ENCODE assay signal across 13 mouse cellular contexts in the genomic region with DNA sequence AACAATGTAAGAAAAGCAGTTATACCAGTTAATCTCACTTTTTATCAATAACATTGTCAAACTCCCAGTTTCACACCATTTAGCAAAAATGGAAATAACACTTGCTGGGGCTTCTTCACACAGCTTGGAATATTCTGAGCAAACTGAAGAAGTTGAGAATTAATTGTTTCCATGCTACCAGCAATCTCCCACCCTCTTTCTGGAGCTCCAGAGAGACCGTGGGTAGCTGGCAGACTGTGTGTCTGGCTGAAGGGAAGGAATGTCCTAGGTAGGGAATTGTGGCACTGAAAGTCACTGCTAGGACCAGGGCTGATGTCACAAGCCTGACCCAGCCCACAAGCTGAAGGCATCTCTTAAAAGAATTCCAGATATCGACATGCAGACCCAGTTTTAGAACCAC.
"Had no signal": no experiment of that assay in that cellular context is flagged by ENCODE, and none has a peak within 500 bp of the region (broad histone marks: within the 10 kb centered on the region; RNA-seq: fewer than 3 reads in every experiment).

No protein-coding gene starts in this region.

- DNase-seq: gastrocnemius, adult 2 months; gastrocnemius, postnatal 10 days; gastrocnemius, postnatal 25 days; heart, adult 18-20 months; heart, postnatal 4 days; kidney, adult 18-20 months; kidney, adult 8-10 months; kidney, postnatal 10 days; kidney, postnatal 25 days; kidney, postnatal 4 days; left cerebral cortex, postnatal 4 days had no signal

- ATAC-seq: hindbrain, embryonic 16.5 days; inflammation-experienced regulatory T-cells, adult 6 months had no signal
